Mouse (Mus musculus) spleen, adult 12 weeks (tissue): ENCODE data around the gene Wdr89.
"Not testable (repeated sequence)": the region's sequence is repeated elsewhere in the genome, so short reads cannot be mapped to it uniquely, and the experiment has no call there.

Experiments used
- DNase-seq: peaks from one replicate; pipeline ENCODE4 v3.0.0; 2022; ENCODE audit warnings: low spot score

The Wdr89 gene

GRCm38 (mm10) chr12:75669258-75670106 is at the start of gene Wdr89:
Wdr89 (minus strand) TSS chr12:75669537.
- peak; percentile 94 for DNase-seq

GRCm38 (mm10) chr12:75713596-75713995 is 44.3 kb upstream of the Wdr89 start:
- no peak for DNase-seq

GRCm38 (mm10) chr12:75712905-75713304 is 43.6 kb upstream of the Wdr89 start:
- DNase-seq: not testable (repeated sequence)

GRCm38 (mm10) chr12:75710596-75711376 is 41.4 kb upstream of the Wdr89 start:
- DNase-seq: no peak

GRCm38 (mm10) chr12:75709506-75709905 is 40.2 kb upstream of the Wdr89 start:
- no peak for DNase-seq

GRCm38 (mm10) chr12:75706670-75707069 is 37.3 kb upstream of the Wdr89 start:
- no peak for DNase-seq

- no peak for DNase-seq
Measured at GRCm38 (mm10) chr12:75702739-75703122, 33.4 kb upstream of the Wdr89 start.

GRCm38 (mm10) chr12:75702084-75702738 is 32.9 kb upstream of the Wdr89 start:
- no peak for DNase-seq

GRCm38 (mm10) chr12:75701173-75702083 is 32.1 kb upstream of the Wdr89 start:
- no peak for DNase-seq

GRCm38 (mm10) chr12:75698692-75699091 is 29.4 kb upstream of the Wdr89 start:
- no peak for DNase-seq

- DNase-seq: not testable (repeated sequence)
Measured at GRCm38 (mm10) chr12:75695845-75696244, 26.5 kb upstream of the Wdr89 start.

GRCm38 (mm10) chr12:75689003-75689402 is 19.7 kb upstream of the Wdr89 start:
- no peak for DNase-seq

- DNase-seq: no peak
Measured at GRCm38 (mm10) chr12:75687314-75687713, 18.0 kb upstream of the Wdr89 start.

- not testable (repeated sequence) for DNase-seq
Measured at GRCm38 (mm10) chr12:75684026-75684425, 14.7 kb upstream of the Wdr89 start.

- DNase-seq: no peak
Measured at GRCm38 (mm10) chr12:75683598-75683997, 14.3 kb upstream of the Wdr89 start.

- no peak for DNase-seq
Measured at GRCm38 (mm10) chr12:75682842-75683241, 13.5 kb upstream of the Wdr89 start.

GRCm38 (mm10) chr12:75681101-75681500 is 11.8 kb upstream of the Wdr89 start:
- DNase-seq: no peak

GRCm38 (mm10) chr12:75678393-75678792 is 9.1 kb upstream of the Wdr89 start:
- no peak for DNase-seq

GRCm38 (mm10) chr12:75672630-75673029 is 3.3 kb upstream of the Wdr89 start:
- no peak for DNase-seq

GRCm38 (mm10) chr12:75671759-75672315 is 2.5 kb upstream of the Wdr89 start:
- DNase-seq: no peak

- DNase-seq: no peak
Measured at GRCm38 (mm10) chr12:75670611-75671010, 1.3 kb upstream of the Wdr89 start.
